Mouse (Mus musculus) telencephalon, adult 2 months (tissue): ENCODE data around the gene Rbms3.

Source experiments
- DNase-seq: peaks from one replicate; pipeline ENCODE4 v3.0.0-alpha.2; 2011; ENCODE audit warnings: low read depth, low spot score

Gene Rbms3

DNA sequence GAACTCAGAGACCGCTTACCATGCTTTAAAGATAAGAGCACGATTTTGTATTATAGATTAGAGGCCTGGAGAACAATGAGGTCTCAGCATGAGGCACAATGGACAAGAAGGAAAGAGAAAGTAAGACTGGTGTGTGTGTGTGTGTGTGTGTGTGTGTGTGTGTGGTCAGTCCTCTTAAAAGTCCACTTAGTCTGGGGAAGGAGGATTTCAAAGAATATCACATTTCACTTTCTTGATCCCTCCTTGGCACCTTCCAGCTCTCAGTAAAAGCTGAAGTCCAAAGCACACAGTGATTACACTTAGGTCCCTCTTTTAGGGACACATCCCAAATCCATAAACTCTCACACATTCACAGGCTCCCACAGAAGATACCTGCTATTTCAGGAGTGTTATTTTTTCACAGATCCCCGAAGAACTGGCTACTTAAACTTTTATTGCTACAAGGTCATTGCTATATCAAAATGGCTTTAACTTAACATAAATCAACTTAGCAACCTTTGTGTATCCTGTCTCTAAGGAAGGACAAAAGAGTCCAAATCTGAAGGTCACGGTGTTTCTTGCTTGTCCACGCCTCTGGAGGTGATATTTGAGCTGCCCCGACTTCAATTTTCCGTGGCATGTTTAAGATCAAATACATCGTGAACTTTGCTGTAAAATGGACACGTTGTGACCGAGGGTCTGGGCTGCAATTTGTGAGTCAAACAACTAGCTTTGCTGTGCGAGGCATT lies 880.7 kb downstream of the Rbms3 start:
- DNase-seq, result no peak

DNA sequence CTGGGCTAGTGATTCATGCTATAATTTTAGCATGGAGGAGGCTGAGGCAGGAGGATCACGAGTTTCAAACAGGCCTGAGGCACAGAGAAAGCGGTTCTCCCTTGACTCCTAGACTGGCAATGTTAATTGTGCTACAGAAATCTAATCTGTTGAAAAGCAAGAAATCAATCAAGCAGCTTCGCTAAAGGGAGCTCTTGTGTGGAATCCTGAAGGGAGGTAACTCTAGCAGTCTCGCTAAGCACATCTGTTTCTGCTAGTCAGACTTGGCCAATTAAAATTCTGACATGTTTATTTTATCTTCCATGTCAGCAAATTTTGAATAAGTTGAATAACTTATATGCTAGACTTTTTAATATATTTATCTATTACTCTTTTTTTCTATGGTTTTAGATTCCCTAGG lies 881.4 kb downstream of the Rbms3 start:
- no peak for DNase-seq

DNA sequence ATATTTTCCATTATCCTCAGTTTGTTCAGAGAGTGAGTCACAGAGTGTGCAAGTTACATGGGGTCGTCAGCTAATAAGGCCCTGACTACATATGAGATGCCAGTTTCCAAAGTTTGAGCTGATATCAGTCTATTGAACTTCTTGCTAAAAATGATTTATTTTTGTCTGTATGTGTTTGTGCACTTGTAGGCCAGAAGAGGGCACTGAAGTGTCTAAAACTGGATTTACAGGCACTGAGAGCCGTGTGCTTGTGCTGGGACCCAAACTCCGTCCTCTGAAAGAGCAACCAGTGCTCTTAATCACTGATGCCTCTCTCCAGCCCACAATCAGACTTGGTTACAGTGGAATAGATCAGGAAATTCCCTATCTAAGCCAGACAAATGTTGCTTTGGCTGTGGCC lies 882.8 kb downstream of the Rbms3 start:
- no peak for DNase-seq

DNA sequence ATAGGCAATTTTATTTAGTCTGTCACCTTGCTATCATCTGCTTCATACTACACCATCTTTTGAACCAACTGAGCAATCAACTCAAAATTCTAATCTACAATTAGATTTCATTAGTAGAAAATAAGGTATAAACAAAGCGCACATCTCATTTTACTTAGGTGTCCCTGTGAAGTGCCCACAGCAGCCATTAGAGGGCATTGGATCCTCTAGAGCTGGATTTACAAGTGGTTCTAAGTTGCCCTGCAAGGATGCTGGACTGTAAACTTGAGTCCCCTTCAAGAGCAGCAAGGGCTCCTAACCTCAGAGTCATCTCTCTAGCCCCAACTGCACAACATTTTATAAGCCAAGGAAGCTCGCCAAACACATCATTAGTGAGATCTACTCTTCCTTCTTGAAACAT lies 891.9 kb downstream of the Rbms3 start:
- DNase-seq, result no peak

DNA sequence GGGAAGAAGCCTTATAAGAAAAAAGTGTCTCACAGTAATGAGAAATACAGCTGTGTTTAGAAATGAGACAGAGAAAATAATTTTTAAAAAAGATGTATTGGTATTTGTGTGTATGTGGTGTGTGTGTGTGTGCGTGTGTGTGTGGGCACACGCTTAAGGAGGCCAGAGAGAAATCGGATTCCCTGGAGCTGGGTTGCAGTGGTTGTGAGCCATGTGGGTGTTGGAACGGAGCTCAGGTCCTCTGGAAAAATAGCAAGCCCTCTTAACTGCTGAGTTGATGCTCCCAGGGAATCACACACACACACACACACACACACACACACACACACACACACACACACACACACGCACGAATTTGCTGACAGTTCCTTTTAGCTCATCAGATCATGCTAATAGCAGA lies 900.5 kb downstream of the Rbms3 start:
- no peak for DNase-seq

DNA sequence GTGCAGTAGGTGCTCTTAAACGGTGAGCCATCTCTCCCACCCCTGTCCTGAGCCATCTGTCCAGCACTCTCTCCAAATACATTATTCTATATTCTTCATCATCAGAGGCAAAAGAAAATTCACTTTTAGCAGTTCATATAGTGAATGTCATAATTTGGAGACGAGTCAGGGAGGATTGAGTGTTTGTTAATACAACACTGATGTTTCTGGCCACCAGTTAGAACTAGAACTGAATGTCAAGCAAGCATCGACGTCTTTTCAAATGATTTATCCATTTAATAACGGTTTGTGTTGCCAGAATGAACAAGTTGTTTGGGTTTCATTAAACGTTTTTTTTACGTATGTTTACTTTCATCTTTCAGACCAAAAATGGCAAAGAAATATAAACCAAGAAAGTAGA lies 901.1 kb downstream of the Rbms3 start:
- DNase-seq, result no peak

DNA sequence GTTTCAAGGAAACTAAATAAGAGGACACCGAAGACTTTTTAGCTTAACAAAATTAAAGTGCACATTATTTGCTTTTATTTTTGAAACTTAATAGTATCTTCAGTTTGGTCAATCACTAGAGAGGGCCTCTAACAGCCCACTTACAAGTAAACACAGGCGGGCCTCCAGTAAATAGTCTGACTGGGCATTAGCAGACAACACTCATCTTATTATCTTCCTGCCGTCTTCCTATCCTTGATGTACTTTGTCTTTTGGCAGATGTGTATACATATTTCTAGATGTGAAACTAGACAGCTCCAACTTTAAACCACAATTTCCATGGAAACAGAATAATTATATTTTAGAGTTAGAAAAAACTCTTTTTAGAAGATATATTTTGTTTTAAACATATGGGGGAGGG lies 901.6 kb downstream of the Rbms3 start:
- no peak for DNase-seq

DNA sequence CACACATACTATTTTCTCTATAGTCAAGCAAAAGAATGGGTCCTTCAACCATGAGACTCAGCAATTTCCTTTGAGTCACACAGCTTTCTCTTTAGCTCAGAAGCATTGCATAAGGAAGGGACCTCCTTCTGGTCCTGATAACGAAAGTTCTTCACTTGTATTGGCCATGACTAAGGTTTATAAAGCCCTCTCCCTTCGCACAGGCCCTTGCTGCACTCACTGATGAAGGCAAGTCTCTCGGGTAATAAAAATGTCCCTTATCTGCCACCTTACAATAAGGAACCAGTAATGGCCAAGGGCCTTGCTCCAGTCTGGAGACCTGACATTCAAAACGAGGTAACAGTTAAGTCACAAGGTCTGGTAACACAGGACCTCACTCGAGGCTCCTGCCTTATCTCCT lies 905.1 kb downstream of the Rbms3 start:
- DNase-seq, result no peak

DNA sequence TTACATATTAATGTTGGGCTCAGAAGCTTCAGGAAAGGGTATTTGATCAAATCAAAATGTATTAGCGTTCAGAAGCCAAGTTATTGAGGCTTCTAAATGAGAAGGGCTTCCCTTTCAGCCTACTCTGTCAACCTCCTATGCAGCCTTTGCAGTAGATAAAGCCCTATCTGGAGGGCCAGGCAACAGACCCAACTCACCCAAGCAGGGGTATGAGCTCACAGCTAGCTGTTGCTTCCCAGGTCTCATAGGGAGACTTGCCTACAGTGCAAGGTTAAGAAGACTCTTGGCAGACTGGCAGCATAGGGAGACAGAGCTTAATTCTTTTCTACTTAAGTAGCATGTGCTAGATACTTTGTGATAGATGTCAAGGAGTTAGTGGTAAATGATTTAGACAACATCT lies 926.6 kb downstream of the Rbms3 start:
- no peak for DNase-seq

DNA sequence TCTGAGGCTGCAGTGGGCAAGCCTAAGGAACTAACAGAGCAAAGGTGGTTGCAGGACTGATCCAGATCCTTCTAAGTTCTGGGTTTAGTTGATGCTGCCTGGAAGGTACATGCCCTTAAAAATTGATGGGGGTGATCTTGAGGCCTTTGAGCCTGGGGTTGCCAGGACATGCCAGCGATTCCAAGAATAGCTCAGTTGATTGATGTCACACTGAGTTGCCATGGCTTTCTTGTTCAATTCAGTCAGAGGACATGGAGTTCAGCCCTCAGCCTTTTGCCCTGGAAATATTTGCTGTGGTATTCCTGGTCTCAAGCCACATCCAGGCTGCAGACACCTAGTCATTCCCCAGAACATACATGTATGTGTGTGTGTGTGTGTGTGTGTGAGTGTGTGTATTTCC lies 927.1 kb downstream of the Rbms3 start:
- no peak for DNase-seq

DNA sequence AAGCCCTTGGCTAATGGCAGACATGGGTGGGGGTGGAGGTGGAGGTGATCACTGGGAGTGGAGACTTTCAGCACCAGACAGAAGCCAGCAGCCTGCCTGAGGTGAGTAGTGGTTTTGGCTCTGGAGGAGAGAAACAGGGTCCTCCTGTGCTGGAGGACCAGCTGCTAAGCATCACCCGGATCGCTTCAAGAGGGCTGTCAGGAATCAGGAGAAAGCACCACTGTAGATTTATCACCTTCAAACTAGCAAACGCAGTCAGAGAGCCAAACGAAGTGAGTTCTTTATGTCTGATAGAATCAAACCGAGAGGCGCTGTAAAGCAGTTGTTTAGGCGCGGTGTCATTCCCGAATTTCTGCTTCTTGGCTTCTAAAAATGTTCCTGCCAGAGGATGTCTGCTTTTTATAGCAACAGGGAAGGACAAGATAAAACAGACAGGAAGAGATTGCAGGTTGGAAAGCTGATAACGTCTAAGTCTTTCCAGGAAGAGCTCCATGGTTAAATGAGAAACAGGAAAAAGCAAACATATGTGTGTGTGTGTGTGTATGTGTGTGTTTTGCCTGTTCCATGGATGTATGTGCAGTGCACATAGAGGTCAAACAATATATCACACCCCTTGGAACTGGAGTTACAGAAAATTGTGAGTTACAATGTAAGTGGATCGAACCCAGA lies 928.1 kb downstream of the Rbms3 start:
- DNase-seq, result peak; percentile 13

DNA sequence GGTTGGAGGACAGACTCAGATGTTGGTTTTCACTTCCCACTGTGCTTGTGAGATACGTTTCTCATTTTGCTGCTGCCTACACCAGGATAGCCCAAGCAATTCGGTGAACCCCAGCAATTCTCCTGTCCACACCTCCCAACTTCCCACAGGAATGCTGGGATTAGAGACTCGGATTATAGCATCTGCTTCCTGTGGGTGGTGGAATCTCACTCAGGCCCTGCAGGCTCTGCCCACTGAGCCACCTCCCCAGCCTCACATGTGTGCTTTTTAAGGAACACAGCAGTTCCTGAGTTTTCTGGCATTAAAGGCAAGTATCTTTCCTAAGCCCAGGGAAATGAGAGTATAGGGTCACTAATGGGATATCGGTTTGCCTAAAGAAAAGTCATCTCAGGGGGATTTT lies 941.1 kb downstream of the Rbms3 start:
- no peak for DNase-seq

DNA sequence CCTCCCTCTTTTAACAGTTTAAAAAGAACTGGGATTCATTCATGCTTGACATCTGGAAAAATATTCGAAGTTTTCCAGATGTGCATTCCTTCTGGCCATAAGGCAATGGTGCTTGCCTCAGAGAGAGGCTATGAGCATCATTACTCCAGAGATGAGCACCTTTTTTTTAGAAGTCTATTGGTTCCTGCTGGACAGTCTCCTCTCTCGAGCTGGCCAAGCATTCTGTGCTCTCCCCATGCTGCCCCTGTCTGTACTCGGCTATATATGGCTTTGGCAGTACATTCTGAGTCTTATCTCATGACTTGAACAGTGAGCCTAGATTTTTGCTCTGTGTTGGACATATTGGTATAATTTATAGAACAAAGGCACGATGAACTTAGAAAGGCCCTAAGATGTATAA lies 952.6 kb downstream of the Rbms3 start:
- DNase-seq, result no peak

DNA sequence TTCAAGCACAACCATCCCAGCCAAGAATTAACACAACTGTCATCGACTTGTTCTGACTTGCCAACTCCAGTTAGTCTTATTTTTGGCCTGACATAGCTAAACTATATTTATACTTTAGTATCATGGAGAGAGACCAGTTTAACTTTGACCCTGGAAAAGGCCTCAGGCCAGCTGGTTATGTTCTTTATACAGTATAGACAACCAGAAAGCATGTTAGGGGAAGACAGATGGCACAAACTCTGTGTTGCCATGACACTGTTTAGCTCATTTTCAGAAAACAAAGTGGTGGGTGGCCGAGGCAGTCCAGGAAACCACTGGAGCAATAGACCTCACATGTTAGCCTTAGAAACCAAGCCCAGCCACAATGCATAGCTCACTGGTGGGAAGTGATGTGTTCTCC lies 953.3 kb downstream of the Rbms3 start:
- peak; percentile 6 for DNase-seq

DNA sequence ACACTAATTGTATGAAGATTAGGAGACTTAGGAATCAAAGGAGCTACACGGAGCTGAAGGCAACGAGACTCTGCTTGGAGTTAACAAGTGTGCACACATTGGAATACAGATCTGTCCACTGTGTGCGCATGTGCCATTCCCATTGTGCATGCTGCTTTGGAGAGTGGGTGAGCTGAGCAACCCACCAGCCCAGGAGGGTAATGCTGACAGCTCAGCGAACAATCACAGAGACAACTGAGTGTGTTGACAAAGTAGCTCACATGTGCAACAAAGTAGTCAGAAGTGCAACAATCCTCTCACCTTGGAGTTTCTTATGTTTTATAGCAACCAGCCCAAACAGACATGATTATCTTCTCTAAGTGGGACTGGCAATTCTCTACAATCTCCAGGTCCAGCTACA lies 955.5 kb downstream of the Rbms3 start:
- DNase-seq, result no peak

DNA sequence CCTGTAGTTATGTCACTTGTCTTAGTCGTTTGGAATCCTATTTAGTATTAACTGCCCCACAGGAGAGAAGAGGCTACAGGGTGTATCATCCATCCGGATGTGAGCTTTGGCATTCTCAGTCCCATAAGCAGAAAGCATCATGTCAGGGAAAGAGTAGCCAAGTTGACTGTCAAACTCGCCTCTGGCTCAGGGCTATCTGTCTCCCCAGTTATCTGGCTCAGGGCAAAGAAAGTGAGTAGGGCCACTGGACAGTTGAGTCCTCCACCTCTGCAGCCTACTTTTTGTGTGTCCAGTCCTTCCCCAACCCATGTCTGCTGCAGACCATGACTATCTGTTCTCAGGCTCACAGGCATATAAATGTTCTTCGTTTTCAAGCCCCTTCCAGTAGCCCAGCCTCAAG lies 968.7 kb downstream of the Rbms3 start:
- DNase-seq, result no peak

DNA sequence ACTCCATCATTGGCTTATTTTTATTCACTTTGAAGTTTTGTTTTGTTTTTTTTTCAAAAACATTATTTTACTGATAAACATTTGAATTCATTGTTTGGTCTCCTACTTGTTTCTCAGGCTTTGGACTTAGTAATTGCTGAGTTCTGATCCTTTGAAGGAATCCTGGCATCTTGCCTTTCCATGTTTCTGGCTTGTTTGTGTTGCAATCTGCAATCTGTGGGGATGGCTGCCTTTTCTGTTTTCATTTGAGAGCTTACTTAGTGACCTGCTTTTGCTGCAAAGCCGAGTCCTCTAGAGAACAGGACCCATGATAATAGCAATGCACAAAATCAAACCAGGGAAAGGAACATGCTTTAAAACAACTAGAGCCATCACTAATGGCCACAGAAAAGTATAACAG lies 969.8 kb downstream of the Rbms3 start:
- no peak for DNase-seq

DNA sequence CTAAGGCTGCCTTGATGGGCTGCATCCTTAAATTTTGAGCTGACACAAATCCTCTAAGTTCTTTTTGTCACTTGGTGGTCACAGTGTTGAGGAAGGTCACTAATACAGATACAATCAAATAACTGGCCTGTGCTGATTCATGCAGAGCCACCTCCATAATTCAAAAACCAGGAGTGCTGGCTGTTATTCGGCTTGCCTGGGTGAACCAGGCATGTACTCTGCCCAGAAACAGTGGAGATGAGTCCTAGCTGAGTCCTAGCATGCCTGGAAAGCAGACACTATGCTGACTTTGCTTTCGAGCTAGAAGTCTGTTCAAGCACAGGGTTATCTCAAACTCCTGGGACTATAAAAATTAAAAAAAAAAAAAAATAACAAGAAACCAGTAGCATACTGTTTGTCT lies 972.6 kb downstream of the Rbms3 start:
- DNase-seq, result no peak

DNA sequence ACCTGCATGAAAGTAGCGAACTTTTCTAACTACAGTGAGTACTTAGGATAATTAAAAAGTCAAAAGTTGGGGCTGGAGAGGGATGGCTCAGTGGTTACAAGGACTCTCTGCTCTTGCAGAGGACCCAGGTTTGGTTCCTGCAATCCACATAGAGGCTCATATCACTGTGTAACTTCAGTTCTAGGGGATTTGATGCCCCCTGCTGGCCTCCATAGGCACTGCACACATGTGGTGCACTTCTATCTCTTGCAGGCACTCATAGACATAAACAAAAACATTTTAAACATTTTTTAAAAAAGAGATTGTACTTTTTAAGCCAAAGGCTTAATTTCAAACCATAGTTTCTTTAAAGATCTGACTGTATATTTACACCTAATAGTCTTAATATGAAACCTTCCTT lies 978.3 kb downstream of the Rbms3 start:
- DNase-seq, result no peak

DNA sequence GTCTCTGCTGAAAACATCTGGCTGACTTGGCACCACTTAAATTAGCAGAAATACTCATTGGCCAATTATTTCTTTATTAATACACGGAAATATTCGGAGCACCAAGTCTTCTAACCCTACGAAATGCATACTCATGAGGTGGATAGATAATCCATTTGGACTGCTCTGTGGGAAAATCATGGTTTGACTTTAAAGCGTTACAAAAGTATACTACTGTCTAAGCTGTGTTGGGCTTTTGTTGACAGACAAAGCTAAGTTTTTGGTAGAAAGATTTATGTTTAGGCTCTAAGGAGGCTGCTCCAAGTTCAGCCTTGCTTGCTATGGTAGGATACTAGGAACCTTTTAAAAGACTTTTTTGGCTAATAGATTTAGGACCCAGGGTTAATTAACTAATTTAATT lies 979.8 kb downstream of the Rbms3 start:
- DNase-seq, result no peak

DNA sequence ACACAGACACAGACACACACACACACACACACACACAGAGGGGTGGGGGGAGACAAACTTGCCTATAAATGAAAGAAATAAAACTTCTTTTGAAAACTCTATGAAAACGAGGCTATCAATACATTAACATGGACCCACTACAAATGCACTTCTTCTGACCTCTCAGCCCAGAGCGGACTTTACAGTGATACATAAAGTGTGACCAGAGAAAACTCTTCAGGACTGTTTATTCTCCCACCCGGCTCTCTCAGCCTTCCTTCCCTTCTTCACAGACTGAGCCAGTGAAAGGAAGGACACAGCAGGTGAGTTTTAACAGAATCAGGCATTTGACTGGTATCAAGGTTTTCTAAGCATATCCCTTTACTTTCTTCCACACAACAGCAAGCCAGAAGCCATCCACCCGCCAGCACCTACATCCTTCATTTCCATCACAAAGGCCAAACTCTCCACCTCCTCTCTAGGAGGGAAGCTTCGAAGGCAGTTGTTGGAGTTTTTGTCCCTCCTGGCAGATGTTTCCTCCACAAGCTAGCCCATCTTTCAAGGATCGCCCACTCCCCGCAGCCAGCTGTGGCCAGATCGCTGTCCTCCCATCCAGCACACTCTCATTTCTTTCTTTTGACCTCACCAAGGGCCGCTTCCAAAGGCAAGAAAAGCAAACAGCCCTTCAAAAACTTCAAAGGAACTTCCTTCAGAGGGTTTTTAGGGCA lies 980.5 kb downstream of the Rbms3 start:
- no peak for DNase-seq

DNA sequence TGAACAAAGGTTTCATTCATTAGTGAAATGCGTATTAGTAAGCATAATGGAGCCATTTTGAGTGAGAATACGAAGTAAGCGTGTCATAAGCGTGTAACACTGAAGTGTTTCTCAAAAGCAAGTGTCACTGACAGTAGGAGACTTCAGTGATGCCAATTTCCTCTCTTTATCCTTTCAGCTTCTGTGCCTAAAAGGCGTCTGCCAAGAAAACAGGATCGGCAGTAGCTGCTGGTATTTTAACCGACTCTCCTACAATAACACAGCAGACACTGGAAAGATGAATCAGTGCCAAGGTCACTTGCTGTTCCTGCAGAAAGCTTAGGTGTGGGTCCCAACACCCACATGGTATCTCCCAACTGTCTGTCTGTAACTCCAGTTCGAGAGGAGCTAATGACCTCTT lies 985.1 kb downstream of the Rbms3 start:
- no peak for DNase-seq

DNA sequence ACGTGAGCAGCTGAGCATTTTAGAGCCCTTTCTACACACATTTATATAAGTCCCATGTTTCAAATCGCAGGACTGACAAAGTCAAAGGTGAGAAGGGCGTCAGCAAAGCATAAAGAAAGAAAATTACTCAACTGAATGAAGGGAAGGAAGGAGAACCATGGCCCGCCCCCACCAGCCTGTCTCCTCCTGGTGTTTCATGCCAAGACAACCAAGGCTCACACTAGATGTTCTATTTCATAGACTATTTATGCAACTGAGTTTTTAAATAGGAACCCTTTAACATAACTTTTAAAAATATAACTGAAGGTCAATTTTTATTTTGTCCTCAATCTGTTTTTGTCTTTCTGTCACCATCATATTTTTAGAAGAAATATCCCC lies 989.4 kb downstream of the Rbms3 start:
- DNase-seq, result no peak
